Mouse (Mus musculus) cerebellum, adult 8-10 months (tissue): ENCODE data around the gene Fbxw10.

Source experiments
- DNase-seq: peaks from one replicate; pipeline ENCODE4 v3.0.0; 2022

Fbxw10 gene

GRCm38 (mm10) chr11:62845730-62846129 is 1.1 kb upstream of the Fbxw10 start:
- no peak for DNase-seq

- no peak for DNase-seq
These were observed 854 bp downstream of the Fbxw10 start for GRCm38 (mm10) chr11:62847655-62848191.

GRCm38 (mm10) chr11:62848301-62848700 is 1.4 kb downstream of the Fbxw10 start:
- no peak for DNase-seq

- DNase-seq: peak; percentile 6
These were observed 4.3 kb downstream of the Fbxw10 start for GRCm38 (mm10) chr11:62851199-62851598.

GRCm38 (mm10) chr11:62853334-62853733 is 6.5 kb downstream of the Fbxw10 start:
- DNase-seq: no peak

- DNase-seq: no peak
These were observed 18.7 kb downstream of the Fbxw10 start for GRCm38 (mm10) chr11:62865562-62865961.

- DNase-seq: no peak
These were observed 19.8 kb downstream of the Fbxw10 start for GRCm38 (mm10) chr11:62866685-62867084.

GRCm38 (mm10) chr11:62869201-62869600 is 22.3 kb downstream of the Fbxw10 start:
- DNase-seq: no peak

GRCm38 (mm10) chr11:62869715-62870371 is 23.0 kb downstream of the Fbxw10 start:
- no peak for DNase-seq

GRCm38 (mm10) chr11:62873479-62873878 is 26.6 kb downstream of the Fbxw10 start:
- no peak for DNase-seq

- DNase-seq: no peak
These were observed 28.8 kb downstream of the Fbxw10 start for GRCm38 (mm10) chr11:62875696-62876095.

GRCm38 (mm10) chr11:62876445-62876844 is 29.6 kb downstream of the Fbxw10 start:
- DNase-seq: no peak

- DNase-seq: no peak
These were observed 30.5 kb downstream of the Fbxw10 start for GRCm38 (mm10) chr11:62877391-62877790.

- no peak for DNase-seq
These were observed 31.9 kb downstream of the Fbxw10 start for GRCm38 (mm10) chr11:62878728-62879127.

- DNase-seq: peak; percentile 98
These were observed 32.6 kb downstream of the Fbxw10 start, which contains the start of gene Tvp23b for GRCm38 (mm10) chr11:62879220-62880048. Tvp23b (plus strand) TSS chr11:62879455.

- no peak for DNase-seq
These were observed 36.5 kb downstream of the Fbxw10 start for GRCm38 (mm10) chr11:62883407-62883806.

- no peak for DNase-seq
These were observed 38.5 kb downstream of the Fbxw10 start for GRCm38 (mm10) chr11:62885323-62885722.

GRCm38 (mm10) chr11:62890796-62891195 is 43.9 kb downstream of the Fbxw10 start:
- no peak for DNase-seq

GRCm38 (mm10) chr11:62891763-62892162 is 44.9 kb downstream of the Fbxw10 start:
- DNase-seq: no peak

- peak; percentile 58 for DNase-seq
These were observed 54.9 kb downstream of the Fbxw10 start for GRCm38 (mm10) chr11:62901699-62902323.

- DNase-seq: no peak
These were observed 57.1 kb downstream of the Fbxw10 start for GRCm38 (mm10) chr11:62903871-62904495.

GRCm38 (mm10) chr11:62909720-62910306 is 62.9 kb downstream of the Fbxw10 start:
- DNase-seq: no peak

- DNase-seq: no peak
These were observed 64.5 kb downstream of the Fbxw10 start for GRCm38 (mm10) chr11:62911362-62911761.
